ENCODE assay signal across 9 mouse cellular contexts in the genomic region with DNA sequence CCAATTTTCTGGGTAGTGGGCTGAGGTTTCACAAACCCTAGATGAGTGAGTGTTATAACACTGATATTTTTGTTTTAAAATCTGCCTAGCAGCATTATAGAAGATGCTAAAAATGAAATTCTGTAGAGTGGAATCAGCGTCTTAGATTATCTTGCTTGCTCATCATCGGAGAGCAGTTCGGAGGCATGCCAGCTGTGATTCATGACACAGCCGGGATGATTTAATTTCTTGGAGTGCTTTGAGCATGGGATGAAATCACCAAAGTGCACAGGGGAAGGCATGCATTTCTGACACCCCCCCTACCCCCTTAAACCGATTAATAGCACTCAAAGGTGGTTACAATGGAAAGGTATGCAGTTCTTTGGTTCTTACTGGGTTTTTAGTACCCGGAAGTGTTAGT. TPM values are rescaled to one million over a fixed set of nuclear protein-coding genes. Genes with fewer than 3 reads are reported as not detected.
DNase-seq lines count a peak whose midpoint lies in the region; ATAC-seq lines count a peak whose summit lies in the region.
"Had no signal": no experiment of that assay in that cellular context is flagged by ENCODE, and none has a peak within 500 bp of the region (broad histone marks: within the 10 kb centered on the region; RNA-seq: fewer than 3 reads in every experiment).

No protein-coding gene starts in this region.

- peak; percentile 17 for DNase-seq in lung, postnatal 36 days
- DNase-seq in lung, postnatal 14 days: no peak
- peak; percentile 68 for DNase-seq in telencephalon, adult 2 months (ENCODE audit: low read depth, low spot score)
- no peak for DNase-seq in liver
- no peak for DNase-seq in urinary bladder, postnatal 4 days (ENCODE audit: low spot score in 2 of 2)

- H3K27ac ChIP-seq in embryonic facial prominence, embryonic 13.5 days: no peak overlapping the region
- peak overlapping the region; percentile 95 for H3K27ac ChIP-seq in hindbrain, embryonic 13.5 days
- H3K27ac ChIP-seq in midbrain, embryonic 13.5 days: peak overlapping the region; percentile 99; the same call in 1 of the 2 replicates

- no peak for ATAC-seq in embryonic facial prominence, embryonic 13.5 days (ENCODE audit: insufficient number of reproducible peaks, insufficient read depth, low FRiP score, low TSS enrichment, low read depth)
- no peak for ATAC-seq in hindbrain, embryonic 13.5 days (ENCODE audit: low FRiP score)
- ATAC-seq in midbrain, embryonic 13.5 days: no peak
- ATAC-seq: Patski had no signal

- H3K4me2 ChIP-seq in embryonic facial prominence, embryonic 13.5 days: peak overlapping the region; percentile 78
- H3K4me2 ChIP-seq in hindbrain, embryonic 13.5 days: peak overlapping the region; percentile 59
- H3K4me2 ChIP-seq in midbrain, embryonic 13.5 days (replicated peaks): peak overlapping the region; percentile 66

- H3K9ac ChIP-seq in embryonic facial prominence, embryonic 13.5 days: no peak overlapping the region
- peak overlapping the region; percentile 95 for H3K9ac ChIP-seq in hindbrain, embryonic 13.5 days
- H3K9ac ChIP-seq in midbrain, embryonic 13.5 days (replicated peaks): peak overlapping the region; percentile 94

- WGBS in embryonic facial prominence, embryonic 13.5 days: 37% methylated on average over 6 of the region's 6 CpGs
- WGBS in hindbrain, embryonic 13.5 days: 30% methylated on average over 6 of the region's 6 CpGs
- 32% methylated on average over 6 of the region's 6 CpGs for WGBS in midbrain, embryonic 13.5 days

- H3K36me3 ChIP-seq in embryonic facial prominence, embryonic 13.5 days: no peaks in the 10 kb centered on the region
- H3K36me3 ChIP-seq in hindbrain, embryonic 13.5 days: no peaks in the 10 kb centered on the region
- no peaks in the 10 kb centered on the region for H3K36me3 ChIP-seq in midbrain, embryonic 13.5 days

- H3K27me3 ChIP-seq in embryonic facial prominence, embryonic 13.5 days: no peaks in the 10 kb centered on the region
- H3K27me3 ChIP-seq in hindbrain, embryonic 13.5 days: no peaks in the 10 kb centered on the region
- H3K27me3 ChIP-seq in midbrain, embryonic 13.5 days: no peaks in the 10 kb centered on the region

- H3K4me1 ChIP-seq in embryonic facial prominence, embryonic 13.5 days: peaks cover 13% of the 10 kb centered on the region
- peaks cover 29% of the 10 kb centered on the region for H3K4me1 ChIP-seq in hindbrain, embryonic 13.5 days (replicated peaks)
- H3K4me1 ChIP-seq in midbrain, embryonic 13.5 days (replicated peaks): peaks cover 34% of the 10 kb centered on the region

- H3K4me3 ChIP-seq in embryonic facial prominence, embryonic 13.5 days: peak overlapping the region; percentile 67
- peak overlapping the region; percentile 69 for H3K4me3 ChIP-seq in hindbrain, embryonic 13.5 days
- peak overlapping the region; percentile 85 for H3K4me3 ChIP-seq in midbrain, embryonic 13.5 days (replicated peaks)

- H3K9me3 ChIP-seq in embryonic facial prominence, embryonic 13.5 days: no peaks in the 10 kb centered on the region
- H3K9me3 ChIP-seq in hindbrain, embryonic 13.5 days: no peaks in the 10 kb centered on the region
- no peaks in the 10 kb centered on the region for H3K9me3 ChIP-seq in midbrain, embryonic 13.5 days

RNA-seq across cellular contexts. Expression of a gene that starts 1.6 kb away (rescaled TPM):
- 15.2 and 16.9 TPM in 2 replicates for polyA plus RNA-seq in embryonic facial prominence, embryonic 13.5 days (2015; fragmentation: Nextera tagmentation; extraction: Ambion mirVana)
- polyA plus RNA-seq in hindbrain, embryonic 13.5 days (2015; fragmentation: Nextera tagmentation; extraction: Ambion mirVana): 64.6 and 66.3 TPM in 2 replicates
- polyA plus RNA-seq in midbrain, embryonic 13.5 days (2015; fragmentation: Nextera tagmentation; extraction: Ambion mirVana): 69.2 and 69.4 TPM in 2 replicates

Comparison
In these comparisons a context has a peak if more than half of its experiments do, and no peak if none do; other contexts are left out.
1. DNase-seq: peak in lung, postnatal 36 days (single experiment) and telencephalon, adult 2 months (single experiment); none in lung, postnatal 14 days (single experiment), liver (single experiment) and urinary bladder, postnatal 4 days (0 of 2).
2. Peak in every context shown above with its lines, with median percentiles within 50 percentile points of each other: H3K4me2 ChIP-seq and H3K4me3 ChIP-seq.